Mouse (Mus musculus) liver, embryonic 13.5 days (tissue): ENCODE data around the gene Tanc1. TPM values are rescaled to one million over a fixed set of nuclear protein-coding genes. Genes with fewer than 3 reads are reported as not detected.

ENCODE experiments used
- ATAC-seq: fragments of 200-750 bp; cut with Nextera tagmentation; 2 replicates; pipeline ENCODE4 v1.8.0; 2017; ENCODE audit warnings: low read depth, mild to moderate bottlenecking, moderate number of reproducible peaks, moderate library complexity
- DNase-seq: peaks from one replicate; pipeline ENCODE4 v3.0.0; 2022
- H3K27ac ChIP-seq: fragments of 300-500 bp; sonication (generic); 2 replicates; pipeline ENCODE4 v1.5.1; 2015; ENCODE audit warnings: moderate library complexity, mild to moderate bottlenecking, inconsistent platforms
- H3K27me3 ChIP-seq: fragments of 300-500 bp; sonication (generic); 2 replicates; pipeline ENCODE4 v1.6.1; 2015; ENCODE audit warnings: mild to moderate bottlenecking, inconsistent platforms
- H3K36me3 ChIP-seq: fragments of 300-500 bp; sonication (generic); 2 replicates; pipeline ENCODE4 v1.6.1; 2015; ENCODE audit warnings: mild to moderate bottlenecking, inconsistent platforms
- H3K4me1 ChIP-seq: fragments of 300-500 bp; sonication (generic); replicated peaks from 2 replicates; pipeline ENCODE4 v1.6.1; 2015; ENCODE audit warnings: inconsistent platforms
- H3K4me2 ChIP-seq: fragments of 300-500 bp; sonication (generic); 2 replicates; pipeline ENCODE4 v1.6.1; 2015; ENCODE audit warnings: inconsistent platforms, mild to moderate bottlenecking, moderate library complexity
- H3K4me3 ChIP-seq: fragments of 300-500 bp; sonication (generic); replicated peaks from 2 replicates; pipeline ENCODE4 v1.5.1; 2015; ENCODE audit warnings: mild to moderate bottlenecking, inconsistent platforms
- H3K9ac ChIP-seq: fragments of 300-500 bp; sonication (generic); 2 replicates; pipeline ENCODE4 v1.6.1; 2015; ENCODE audit warnings: mild to moderate bottlenecking, inconsistent platforms
- H3K9me3 ChIP-seq: fragments of 300-500 bp; sonication (generic); replicated peaks from 2 replicates; pipeline ENCODE4 v1.6.1; 2016; ENCODE audit warnings: inconsistent platforms
- WGBS: fragments of 180-500 bp; shearing (Covaris S2); methylation state at CpG from one replicate; pipeline ENCODE4 v1.1.7; 2015; ENCODE audit not compliant: insufficient replicate concordance; 5-methylcytosine and 5-hydroxymethylcytosine counted together
- polyA plus RNA-seq: library from polyadenylated mRNA; unstranded; fragments of >200 nt; fragmentation: Nextera tagmentation; extraction: Ambion mirVana; gene quantifications from 2 replicates; pipeline ENCODE4 v1.2.1, GENCODE M21; 2015

Tanc1 gene
- polyA plus RNA-seq, 1 experiment from 2014 or later = 2.4 TPM

GRCm38 (mm10) chr2:59629829-59630228, 18.0 kb downstream of the Tanc1 start:
- Histone ChIP-seq H3K27ac (no peak overlapping the region), H3K36me3 (no peaks in the 10 kb centered on the region), H3K4me3 (no peak overlapping the region), H3K27me3 (no peaks in the 10 kb centered on the region), H3K4me1 (peaks cover 13% of the 10 kb centered on the region), H3K9ac (no peak overlapping the region), H3K4me2 (no peak overlapping the region), H3K9me3 (no peaks in the 10 kb centered on the region)
- WGBS = 58% methylated on average over 4 of the region's 4 CpGs
- ATAC-seq (no peak), DNase-seq (no peak)

- Histone ChIP-seq H3K27me3 (no peaks in the 10 kb centered on the region), H3K36me3 (no peaks in the 10 kb centered on the region), H3K4me3 (no peak overlapping the region), H3K4me1 (peaks cover 13% of the 10 kb centered on the region), H3K4me2 (no peak overlapping the region), H3K27ac (no peak overlapping the region), H3K9ac (no peak overlapping the region), H3K9me3 (no peaks in the 10 kb centered on the region)
- WGBS = 20% methylated on average over 5 of the region's 5 CpGs
- no peak for DNase-seq
- ATAC-seq = no peak
These were observed 19.6 kb downstream of the Tanc1 start for GRCm38 (mm10) chr2:59631406-59631805.

GRCm38 (mm10) chr2:59633761-59634430, 22.1 kb downstream of the Tanc1 start:
- Histone ChIP-seq H3K27me3 (no peaks in the 10 kb centered on the region), H3K36me3 (no peaks in the 10 kb centered on the region), H3K4me2 (no peak overlapping the region), H3K9me3 (no peaks in the 10 kb centered on the region), H3K4me1 (peaks cover 4% of the 10 kb centered on the region; the same call in 1 of the 2 replicates), H3K4me3 (no peak overlapping the region), H3K27ac (no peak overlapping the region), H3K9ac (no peak overlapping the region)
- ATAC-seq = no peak
- 67% methylated on average over 5 of the region's 5 CpGs for WGBS
- DNase-seq = no peak

- ATAC-seq = no peak
- no peaks in the 10 kb centered on the region for H3K36me3 ChIP-seq
- no peak overlapping the region for H3K9ac ChIP-seq
- H3K4me3 ChIP-seq = no peak overlapping the region
- peaks cover 6% of the 10 kb centered on the region for H3K4me1 ChIP-seq
- H3K27me3 ChIP-seq = no peaks in the 10 kb centered on the region
- no peak overlapping the region for H3K4me2 ChIP-seq
- WGBS = 73% methylated on average over 18 of the region's 18 CpGs
- H3K9me3 ChIP-seq = no peaks in the 10 kb centered on the region
- H3K27ac ChIP-seq = no peak overlapping the region
- no peak for DNase-seq
These were observed 25.4 kb downstream of the Tanc1 start for GRCm38 (mm10) chr2:59637040-59637785.

GRCm38 (mm10) chr2:59642722-59643121, 30.9 kb downstream of the Tanc1 start:
- H3K4me3 ChIP-seq = no peak overlapping the region
- no peak for ATAC-seq
- H3K4me1 ChIP-seq = peaks cover 20% of the 10 kb centered on the region
- no peak overlapping the region for H3K4me2 ChIP-seq
- H3K9me3 ChIP-seq = no peaks in the 10 kb centered on the region
- no peak for DNase-seq
- H3K36me3 ChIP-seq = no peaks in the 10 kb centered on the region
- 22% methylated on average over 8 of the region's 8 CpGs for WGBS
- no peak overlapping the region for H3K27ac ChIP-seq
- no peak overlapping the region for H3K9ac ChIP-seq
- peaks cover 8% of the 10 kb centered on the region for H3K27me3 ChIP-seq

GRCm38 (mm10) chr2:59644816-59645215, 33.0 kb downstream of the Tanc1 start:
- no peak overlapping the region for H3K9ac ChIP-seq
- no peaks in the 10 kb centered on the region for H3K9me3 ChIP-seq
- no peak overlapping the region for H3K27ac ChIP-seq
- no peak overlapping the region for H3K4me2 ChIP-seq
- H3K27me3 ChIP-seq = peaks cover 14% of the 10 kb centered on the region
- no peaks in the 10 kb centered on the region for H3K36me3 ChIP-seq
- 21% methylated on average over 5 of the region's 5 CpGs for WGBS
- peaks cover 20% of the 10 kb centered on the region for H3K4me1 ChIP-seq
- ATAC-seq (no peak), DNase-seq (no peak)
- H3K4me3 ChIP-seq = no peak overlapping the region

- no peak for DNase-seq
- no peaks in the 10 kb centered on the region for H3K36me3 ChIP-seq
- no peak for ATAC-seq
- peaks cover 20% of the 10 kb centered on the region for H3K4me1 ChIP-seq
- H3K9ac ChIP-seq = no peak overlapping the region
- H3K27me3 ChIP-seq = peaks cover 14% of the 10 kb centered on the region
- H3K27ac ChIP-seq = no peak overlapping the region
- 62% methylated on average over 3 of the region's 3 CpGs for WGBS
- H3K4me3 ChIP-seq = no peak overlapping the region
- H3K9me3 ChIP-seq = no peaks in the 10 kb centered on the region
- no peak overlapping the region for H3K4me2 ChIP-seq
These were observed 33.7 kb downstream of the Tanc1 start for GRCm38 (mm10) chr2:59645515-59645914.

- no peak overlapping the region for H3K9ac ChIP-seq
- no peaks in the 10 kb centered on the region for H3K9me3 ChIP-seq
- no peaks in the 10 kb centered on the region for H3K36me3 ChIP-seq
- no peak overlapping the region for H3K27ac ChIP-seq
- no peak overlapping the region for H3K4me2 ChIP-seq
- DNase-seq = no peak
- peaks cover 16% of the 10 kb centered on the region for H3K4me1 ChIP-seq
- ATAC-seq = no peak
- no peak overlapping the region for H3K4me3 ChIP-seq
- H3K27me3 ChIP-seq = peaks cover 14% of the 10 kb centered on the region
- 25% methylated on average over 20 of the region's 20 CpGs for WGBS
These were observed 35.0 kb downstream of the Tanc1 start for GRCm38 (mm10) chr2:59646740-59647390.

GRCm38 (mm10) chr2:59648444-59648843, 36.6 kb downstream of the Tanc1 start:
- Histone ChIP-seq H3K9me3 (no peaks in the 10 kb centered on the region), H3K4me2 (no peak overlapping the region), H3K36me3 (no peaks in the 10 kb centered on the region), H3K9ac (no peak overlapping the region), H3K4me1 (peaks cover 18% of the 10 kb centered on the region), H3K27me3 (peaks cover 14% of the 10 kb centered on the region), H3K27ac (no peak overlapping the region), H3K4me3 (no peak overlapping the region)
- ATAC-seq = no peak
- DNase-seq = no peak
- 53% methylated on average over 12 of the region's 12 CpGs for WGBS

- H3K27me3 ChIP-seq = peaks cover 11% of the 10 kb centered on the region
- H3K4me2 ChIP-seq = no peak overlapping the region
- no peaks in the 10 kb centered on the region for H3K36me3 ChIP-seq
- no peaks in the 10 kb centered on the region for H3K9me3 ChIP-seq
- H3K27ac ChIP-seq = no peak overlapping the region
- 77% methylated on average over 8 of the region's 8 CpGs for WGBS
- no peak for ATAC-seq
- H3K9ac ChIP-seq = no peak overlapping the region
- no peak overlapping the region for H3K4me3 ChIP-seq
- H3K4me1 ChIP-seq = peaks cover 15% of the 10 kb centered on the region
- DNase-seq = no peak
These were observed 40.0 kb downstream of the Tanc1 start for GRCm38 (mm10) chr2:59651801-59652200.

- no peak overlapping the region for H3K27ac ChIP-seq
- H3K4me3 ChIP-seq = no peak overlapping the region
- no peak for ATAC-seq
- DNase-seq = no peak
- H3K4me2 ChIP-seq = no peak overlapping the region
- H3K9me3 ChIP-seq = no peaks in the 10 kb centered on the region
- H3K9ac ChIP-seq = no peak overlapping the region
- no peaks in the 10 kb centered on the region for H3K36me3 ChIP-seq
- peaks cover 15% of the 10 kb centered on the region for H3K4me1 ChIP-seq
- peaks cover 6% of the 10 kb centered on the region for H3K27me3 ChIP-seq
- WGBS = 27% methylated on average over 5 of the region's 5 CpGs
These were observed 40.9 kb downstream of the Tanc1 start for GRCm38 (mm10) chr2:59652702-59653101.
